ENCODE assay signal across 8 mouse cellular contexts in genomic region chr1:87175852-87176292, GRCm38 (mm10). TPM values are rescaled to one million over a fixed set of nuclear protein-coding genes. Genes with fewer than 3 reads are reported as not detected.
DNase-seq lines count a peak whose midpoint lies in the region; ATAC-seq and TF ChIP-seq lines count a peak whose summit lies in the region.

No protein-coding gene starts in this region.

- TF ChIP-seq CTCF in intestine, postnatal 0 days (IDR thresholded peaks at IDR 0.05; ENCODE audit: low read depth): peak; percentile 69
- peak; percentile 43 for TF ChIP-seq CTCF in liver, postnatal 0 days (IDR thresholded peaks at IDR 0.05; ENCODE audit: low read depth)
- 0 out of 2 replicates have a peak, but pooled peaks have one; percentile 25 for TF ChIP-seq CTCF in olfactory bulb, adult 2 months (IDR thresholded peaks at IDR 0.05; ENCODE audit: insufficient read depth, low read depth, low read length)

- TF ChIP-seq EP300 in liver, postnatal 0 days (IDR thresholded peaks at IDR 0.05; ENCODE audit: low read depth): no peak

- no peaks in the 10 kb centered on the region for H3K36me3 ChIP-seq in intestine, postnatal 0 days (ENCODE audit: control insufficient read depth, insufficient read depth)
- no peaks in the 10 kb centered on the region for H3K36me3 ChIP-seq in liver, postnatal 0 days (replicated peaks; ENCODE audit: insufficient read depth, low read length)

- no peaks in the 10 kb centered on the region for H3K9me3 ChIP-seq in intestine, postnatal 0 days (ENCODE audit: control insufficient read depth)
- H3K9me3 ChIP-seq in liver, postnatal 0 days (ENCODE audit: low read length): no peaks in the 10 kb centered on the region

- 0 out of 2 replicates have a peak overlapping the region, but pooled peaks have one; percentile 21 for H3K4me2 ChIP-seq in intestine, postnatal 0 days (replicated peaks; ENCODE audit: low read depth)
- no peak overlapping the region for H3K4me2 ChIP-seq in liver, postnatal 0 days (ENCODE audit: low read depth, low read length)

- H3K4me3 ChIP-seq in intestine, postnatal 0 days (ENCODE audit: low read depth, low read length): no peak overlapping the region
- H3K4me3 ChIP-seq in liver, postnatal 0 days (ENCODE audit: low read depth, low read length): no peak overlapping the region
- no peak overlapping the region for H3K4me3 ChIP-seq in olfactory bulb, adult 2 months (ENCODE audit: insufficient read depth, low read depth, low read length)

- ATAC-seq in intestine, postnatal 0 days: peak; percentile 42; the same call in 1 of the 2 replicates
- no peak for ATAC-seq in liver, postnatal 0 days
- ATAC-seq in erythroid progenitor cell, adult 5-6 weeks (replicated peaks; ENCODE audit: low FRiP score, poor library complexity, severe bottlenecking): no peak

- no peaks in the 10 kb centered on the region for H3K4me1 ChIP-seq in intestine, postnatal 0 days (replicated peaks; ENCODE audit: control insufficient read depth, insufficient read depth, low read length)
- H3K4me1 ChIP-seq in liver, postnatal 0 days (ENCODE audit: insufficient read depth): no peaks in the 10 kb centered on the region
- H3K4me1 ChIP-seq in olfactory bulb, adult 2 months (ENCODE audit: control insufficient read depth, insufficient read depth, low read length): peaks cover 35% of the 10 kb centered on the region

- WGBS in intestine, postnatal 0 days: 10% methylated on average over 11 of the region's 11 CpGs
- 32% methylated on average over 11 of the region's 11 CpGs for WGBS in liver, postnatal 0 days (ENCODE audit: insufficient replicate concordance)
- 9% methylated on average over 11 of the region's 11 CpGs for WGBS in olfactory bulb, adult 2 months

- no peak overlapping the region for H3K9ac ChIP-seq in intestine, postnatal 0 days (ENCODE audit: low read depth, low read length)
- no peak overlapping the region for H3K9ac ChIP-seq in liver, postnatal 0 days (replicated peaks)

- H3K27me3 ChIP-seq in intestine, postnatal 0 days (replicated peaks; ENCODE audit: control insufficient read depth, insufficient read depth, low read length): peaks cover 8% of the 10 kb centered on the region; the same call in 1 of the 2 replicates
- H3K27me3 ChIP-seq in liver, postnatal 0 days (ENCODE audit: insufficient read depth, low read length): peaks cover 13% of the 10 kb centered on the region

- H3K27ac ChIP-seq in intestine, postnatal 0 days (ENCODE audit: low read depth, low read length): no peak overlapping the region
- no peak overlapping the region for H3K27ac ChIP-seq in liver, postnatal 0 days (ENCODE audit: low read depth)
- H3K27ac ChIP-seq in olfactory bulb, adult 2 months (ENCODE audit: insufficient read depth, low read depth, low read length): peak overlapping the region; percentile 58; the same call in 1 of the 2 replicates

- peak; percentile 6 for DNase-seq in cerebellum, adult 9-11 months
- no peak for DNase-seq in cerebellum, adult 18-20 months
- peak; percentile 73 for DNase-seq in embryo, embryonic 10 days (ENCODE audit: low spot score)
- peak; percentile 65 to 76 for DNase-seq in gastrocnemius, postnatal 4 days (ENCODE audit: low spot score in 2 of 2)
- no peak for DNase-seq in liver, postnatal 0 days

- TF ChIP-seq POLR2A in olfactory bulb, adult 2 months (IDR thresholded peaks at IDR 0.05; ENCODE audit: insufficient read depth, low read depth, low read length): no peak

RNA-seq across cellular contexts. Expression of gene Prss56, which starts 7.2 kb away (rescaled TPM):
- total RNA-seq in gastrocnemius, postnatal 4 days (2021): not detected
- polyA plus RNA-seq in intestine, postnatal 0 days (2015; fragmentation: Nextera tagmentation; extraction: Ambion mirVana): not detected in 2 replicates
- polyA plus RNA-seq in liver, postnatal 0 days (2015; fragmentation: Nextera tagmentation; extraction: Ambion mirVana): not detected in 2 replicates
- not detected in 2 replicates for polyA plus RNA-seq in olfactory bulb, adult 2 months (2012; ENCODE audit: insufficient read depth, insufficient read length, low replicate concordance, missing spikeins)
- total RNA-seq in erythroid progenitor cell, adult 5-6 weeks (2015; ENCODE audit: low replicate concordance): not detected in 2 replicates
- total RNA-seq in erythroid progenitor cell, adult 5-6 weeks (2017; ENCODE audit: low replicate concordance): not detected in 2 replicates

RNA-seq across cellular contexts. Expression of gene Chrnd, which starts 14.5 kb away (rescaled TPM):
- total RNA-seq in gastrocnemius, postnatal 4 days (2021): 10 to 100 TPM; 34.2 to 43.2 TPM
- polyA plus RNA-seq in intestine, postnatal 0 days (2015; fragmentation: Nextera tagmentation; extraction: Ambion mirVana): not detected in 2 replicates
- polyA plus RNA-seq in liver, postnatal 0 days (2015; fragmentation: Nextera tagmentation; extraction: Ambion mirVana): 0.04 TPM in 1 of 2 replicates, not detected in the other
- not detected in 2 replicates for polyA plus RNA-seq in olfactory bulb, adult 2 months (2012; ENCODE audit: insufficient read depth, insufficient read length, low replicate concordance, missing spikeins)
- not detected in 2 replicates for total RNA-seq in erythroid progenitor cell, adult 5-6 weeks (2015; ENCODE audit: low replicate concordance)
- not detected in 2 replicates for total RNA-seq in erythroid progenitor cell, adult 5-6 weeks (2017; ENCODE audit: low replicate concordance)

RNA-seq across cellular contexts. Expression of gene Ecel1, which starts 19.6 kb away (rescaled TPM):
- under 1 TPM in 1 of 2 experiments, not detected in 1; 0.07 TPM for total RNA-seq in gastrocnemius, postnatal 4 days (2021)
- 0.64 and 0.67 TPM in 2 replicates for polyA plus RNA-seq in intestine, postnatal 0 days (2015; fragmentation: Nextera tagmentation; extraction: Ambion mirVana)
- 0.16 and 0.32 TPM in 2 replicates for polyA plus RNA-seq in liver, postnatal 0 days (2015; fragmentation: Nextera tagmentation; extraction: Ambion mirVana)
- polyA plus RNA-seq in olfactory bulb, adult 2 months (2012; ENCODE audit: insufficient read depth, insufficient read length, low replicate concordance, missing spikeins): not detected in 2 replicates
- not detected in 2 replicates for total RNA-seq in erythroid progenitor cell, adult 5-6 weeks (2015; ENCODE audit: low replicate concordance)
- total RNA-seq in erythroid progenitor cell, adult 5-6 weeks (2017; ENCODE audit: low replicate concordance): not detected in 2 replicates

RNA-seq across cellular contexts. Expression of gene Chrng, which starts 28.6 kb away (rescaled TPM):
- 10 to 100 TPM; 24.8 to 32.9 TPM for total RNA-seq in gastrocnemius, postnatal 4 days (2021)
- not detected in 2 replicates for polyA plus RNA-seq in intestine, postnatal 0 days (2015; fragmentation: Nextera tagmentation; extraction: Ambion mirVana)
- 0.19 TPM in 1 of 2 replicates, not detected in the other for polyA plus RNA-seq in liver, postnatal 0 days (2015; fragmentation: Nextera tagmentation; extraction: Ambion mirVana)
- polyA plus RNA-seq in olfactory bulb, adult 2 months (2012; ENCODE audit: insufficient read depth, insufficient read length, low replicate concordance, missing spikeins): not detected in 2 replicates
- total RNA-seq in erythroid progenitor cell, adult 5-6 weeks (2015; ENCODE audit: low replicate concordance): not detected in 2 replicates
- not detected in 2 replicates for total RNA-seq in erythroid progenitor cell, adult 5-6 weeks (2017; ENCODE audit: low replicate concordance)

RNA-seq across cellular contexts. Expression of gene Eif4e2, which starts 37.8 kb away (rescaled TPM):
- 100 to 1,000 TPM; 107 to 110 TPM for total RNA-seq in gastrocnemius, postnatal 4 days (2021)
- 175 and 179 TPM in 2 replicates for polyA plus RNA-seq in intestine, postnatal 0 days (2015; fragmentation: Nextera tagmentation; extraction: Ambion mirVana)
- 84.7 and 91.7 TPM in 2 replicates for polyA plus RNA-seq in liver, postnatal 0 days (2015; fragmentation: Nextera tagmentation; extraction: Ambion mirVana)
- polyA plus RNA-seq in olfactory bulb, adult 2 months (2012; ENCODE audit: insufficient read depth, insufficient read length, low replicate concordance, missing spikeins): not detected in 2 replicates
- 37.8 and 49.9 TPM in 2 replicates for total RNA-seq in erythroid progenitor cell, adult 5-6 weeks (2015; ENCODE audit: low replicate concordance)
- total RNA-seq in erythroid progenitor cell, adult 5-6 weeks (2017; ENCODE audit: low replicate concordance): 22.8 and 29.3 TPM in 2 replicates

Comparison
In these comparisons a context has a peak if more than half of its experiments do, and no peak if none do; other contexts are left out.
1. DNase-seq: peak in cerebellum, adult 9-11 months (single experiment), embryo, embryonic 10 days (single experiment) and gastrocnemius, postnatal 4 days (2 of 2); none in cerebellum, adult 18-20 months (0 of 2) and liver, postnatal 0 days (single experiment).
2. Peak in every context shown above with its lines, with median percentiles within 50 percentile points of each other: CTCF ChIP-seq.